Mouse (Mus musculus) ES-E14 (cell line): Measurements from ENCODE around the gene Slc25a42. TPM values are rescaled to one million over a fixed set of nuclear protein-coding genes. Genes with fewer than 3 reads are reported as not detected.

Source experiments
- DNase-seq: peaks from one replicate; pipeline ENCODE4 v3.0.0-alpha.2; 2013; ENCODE audit warnings: low read depth, low spot score
- H3K27ac ChIP-seq: 2 replicates; pipeline ENCODE4 v1.5.1; 2012; ENCODE audit warnings: low read depth, mild to moderate bottlenecking, low read length, moderate library complexity, mixed read lengths; ENCODE audit not compliant: poor library complexity, insufficient read depth, severe bottlenecking
- H3K36me3 ChIP-seq: 2 replicates; pipeline ENCODE4 v1.6.1; 2012; ENCODE audit warnings: mild to moderate bottlenecking, low read length, moderate library complexity, mixed read lengths; ENCODE audit not compliant: control insufficient read depth, poor library complexity, insufficient read depth, severe bottlenecking
- H3K4me1 ChIP-seq, 2 experiments: fragments of 150-350 bp in 1 of 2; sonication (generic) in 1 of 2; 2 replicates each; pipeline ENCODE4 v1.6.1; 2012; ENCODE audit warnings: low read length in 2 of 2, mild to moderate bottlenecking in 1 of 2, mixed read lengths in 1 of 2; ENCODE audit not compliant: control insufficient read depth in 2 of 2, insufficient read depth in 2 of 2, poor library complexity in 1 of 2
- H3K4me3 ChIP-seq, 2 experiments: fragments of 150-350 bp in 1 of 2; sonication (generic) in 1 of 2; 2 replicates each; pipeline ENCODE4 v1.5.1; 2012; ENCODE audit warnings: low read length in 2 of 2, low read depth in 1 of 2, mild to moderate bottlenecking in 1 of 2, mixed read lengths in 1 of 2; ENCODE audit not compliant: insufficient read depth in 1 of 2, poor library complexity in 1 of 2, severe bottlenecking in 1 of 2
- H3K9ac ChIP-seq: 2 replicates; pipeline ENCODE4 v1.6.1; 2012; ENCODE audit warnings: low read depth, mild to moderate bottlenecking, low read length, mixed read lengths; ENCODE audit not compliant: poor library complexity, insufficient read depth, severe bottlenecking
- H3K9me3 ChIP-seq: fragments of 150-350 bp; sonication (generic); 2 replicates; pipeline ENCODE4 v1.6.1; 2012; ENCODE audit warnings: low read depth, mild to moderate bottlenecking, low read length; ENCODE audit not compliant: control insufficient read depth, insufficient read depth
- CHD2 ChIP-seq: IDR thresholded peaks from 2 replicates; pipeline ENCODE4 v1.6.1; 2014; ENCODE audit warnings: mild to moderate bottlenecking, low read depth, low read length, inconsistent platforms
- HCFC1 ChIP-seq: IDR thresholded peaks from 2 replicates; pipeline ENCODE4 v1.6.1; 2012; ENCODE audit warnings: low read length, inconsistent platforms, borderline replicate concordance; ENCODE audit not compliant: insufficient read depth
- MAFK ChIP-seq: IDR thresholded peaks from 2 replicates; pipeline ENCODE4 v1.6.1; 2014; ENCODE audit warnings: mild to moderate bottlenecking, low read depth, low read length, inconsistent platforms; ENCODE audit not compliant: insufficient read depth
- ZC3H11A ChIP-seq: IDR thresholded peaks from 2 replicates; pipeline ENCODE4 v1.6.1; 2012; ENCODE audit warnings: low read depth, mild to moderate bottlenecking, inconsistent platforms, low read length, borderline replicate concordance
- ZNF384 ChIP-seq: IDR thresholded peaks from 2 replicates; pipeline ENCODE4 v1.6.1; 2012; ENCODE audit warnings: low read depth, low read length, inconsistent platforms
- in situ Hi-C, 2 experiments: fragments of 600-800 bp; cut with MboI; formaldehyde crosslinking; loops; one replicate each; pipeline ENCODE4 v1.15.1; 2025; ENCODE audit warnings: low sequenced_read_pairs in 2 of 2, inconsistent platforms in 1 of 2; ENCODE audit not compliant: unreplicated experiment in 2 of 2
- total RNA-seq: library from RNA; depleted of rRNA; stranded (reverse); fragments of 300-350 nt; gene quantifications from 2 replicates; pipeline ENCODE4 v1.2.3, GENCODE M21; 2012

The Slc25a42 gene
- total RNA-seq, 1 experiment, result 5.8 TPM

DNA sequence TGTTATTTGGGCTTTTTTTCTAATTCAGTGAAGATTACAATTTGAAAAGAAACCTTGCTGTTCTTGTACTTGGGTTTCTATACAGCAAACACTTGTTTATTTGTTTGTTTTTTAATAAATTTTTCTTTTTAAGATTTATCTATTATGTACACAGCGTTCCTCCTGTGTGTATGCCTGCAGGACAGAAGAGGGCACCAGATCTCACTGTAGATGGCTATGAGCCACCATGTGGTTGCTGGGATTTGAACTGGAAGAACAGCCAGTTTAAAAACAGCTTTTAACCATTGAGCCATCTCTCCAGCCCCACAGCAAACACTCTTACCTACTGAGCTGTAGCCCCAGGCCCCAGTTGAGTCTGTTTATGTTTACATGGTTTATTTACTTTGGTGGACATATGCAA, 42.5 kb upstream of the Slc25a42 start:
- in situ Hi-C loops, result no loop called here
- no peak overlapping the region for H3K4me3 ChIP-seq
- TF ChIP-seq MAFK (no peak), ZC3H11A (no peak), HCFC1 (no peak), ZNF384 (no peak), CHD2 (no peak)
- no peak for DNase-seq
- H3K36me3 ChIP-seq, result peaks cover 70% of the 10 kb centered on the region
- H3K9ac ChIP-seq, result no peak overlapping the region
- no peaks in the 10 kb centered on the region for H3K9me3 ChIP-seq
- no peak overlapping the region for H3K27ac ChIP-seq
- no peaks in the 10 kb centered on the region for H3K4me1 ChIP-seq

GRCm38 (mm10) chr8:70247841-70248240, 35.7 kb upstream of the Slc25a42 start:
- in situ Hi-C loops, result no loop called here
- no peak overlapping the region for H3K4me3 ChIP-seq
- DNase-seq, result no peak
- H3K9me3 ChIP-seq, result no peaks in the 10 kb centered on the region
- no peaks in the 10 kb centered on the region for H3K4me1 ChIP-seq
- no peak overlapping the region for H3K9ac ChIP-seq
- no peak for TF ChIP-seq CHD2
- no peak for TF ChIP-seq ZC3H11A
- no peak overlapping the region for H3K27ac ChIP-seq
- H3K36me3 ChIP-seq, result peaks cover 54% of the 10 kb centered on the region

- in situ Hi-C loops, result no loop called here
These were observed 34.5 kb upstream of the Slc25a42 start for GRCm38 (mm10) chr8:70246622-70247021.

GRCm38 (mm10) chr8:70240642-70241041, 28.5 kb upstream of the Slc25a42 start:
- Histone ChIP-seq H3K27ac (no peak overlapping the region), H3K9ac (no peak overlapping the region), H3K4me1 (peaks cover 0 to 2% of the 10 kb centered on the region in 2 experiments; a peak in 1 of 4 replicates), H3K4me3 (no peak overlapping the region), H3K9me3 (no peaks in the 10 kb centered on the region), H3K36me3 (peaks cover 52% of the 10 kb centered on the region)
- no peak for DNase-seq
- TF ChIP-seq ZC3H11A (no peak), ZNF384 (no peak), CHD2 (no peak), HCFC1 (no peak), MAFK (no peak)
- in situ Hi-C loops, result no loop called here

More at GRCm38 (mm10) chr8:70246622-70247021, 34.5 kb upstream of the Slc25a42 start:
- H3K9ac ChIP-seq, result no peak overlapping the region
- H3K9me3 ChIP-seq, result no peaks in the 10 kb centered on the region
- H3K4me3 ChIP-seq, result no peak overlapping the region
- H3K4me1 ChIP-seq, result no peaks in the 10 kb centered on the region
- no peak overlapping the region for H3K27ac ChIP-seq
- TF ChIP-seq MAFK (no peak), ZNF384 (no peak), HCFC1 (no peak)
- H3K36me3 ChIP-seq, result peaks cover 53% of the 10 kb centered on the region
- no peak for DNase-seq

- no peak overlapping the region for H3K27ac ChIP-seq
- TF ChIP-seq CHD2 (no peak), MAFK (no peak), ZC3H11A (no peak), ZNF384 (no peak), HCFC1 (no peak)
- H3K4me3 ChIP-seq, result no peak overlapping the region
- in situ Hi-C loops, result no loop called here
- no peaks in the 10 kb centered on the region for H3K9me3 ChIP-seq
- peaks cover 0 to 5% of the 10 kb centered on the region in 2 experiments; a peak in 1 of 4 replicates for H3K4me1 ChIP-seq
- H3K9ac ChIP-seq, result no peak overlapping the region
- no peak for DNase-seq
- H3K36me3 ChIP-seq, result peaks cover 40% of the 10 kb centered on the region
These were observed 25.7 kb upstream of the Slc25a42 start for GRCm38 (mm10) chr8:70237842-70238241.
